Mouse (Mus musculus): ENCODE measurements around the gene Srd5a1. TPM values are rescaled to one million over a fixed set of nuclear protein-coding genes. Genes with fewer than 3 reads are reported as not detected.
A peak's percentile ranks its signal among the peaks of the same experiment; 100 is the strongest.
"Not testable (repeated sequence)": the region's sequence is repeated elsewhere in the genome, so short reads cannot be mapped to it uniquely, and the experiment has no call there.

Gene Srd5a1
- polyA plus RNA-seq, 1 experiment from 2014 or later = 6.8 TPM

- H3K9me3 ChIP-seq (replicated peaks; ENCODE audit: control insufficient read depth, low read length) = no peaks in the 10 kb centered on the region
- H3K4me3 ChIP-seq (ENCODE audit: low read length) = no peak overlapping the region
- no peak overlapping the region for H3K9ac ChIP-seq (ENCODE audit: low read length)
- H3K27ac ChIP-seq (ENCODE audit: low read length) = no peak overlapping the region
- WGBS = 82% methylated on average over 16 of the region's 16 CpGs
- no peaks in the 10 kb centered on the region for H3K27me3 ChIP-seq (ENCODE audit: control insufficient read depth, insufficient read depth, low read length)
- no peaks in the 10 kb centered on the region for H3K4me1 ChIP-seq (ENCODE audit: control insufficient read depth, insufficient read depth, low read length)
- no peak overlapping the region for H3K4me2 ChIP-seq (ENCODE audit: low read depth, low read length)
- H3K36me3 ChIP-seq (ENCODE audit: control insufficient read depth, insufficient read depth) = no peaks in the 10 kb centered on the region
- ATAC-seq (replicated peaks; ENCODE audit: extremely low read depth, insufficient read depth, low FRiP score) = no peak
Measured at GRCm38 (mm10) chr13:69577181-69577834, 33.9 kb downstream of the Srd5a1 start.

GRCm38 (mm10) chr13:69576676-69577075 is 34.6 kb downstream of the Srd5a1 start:
- Histone ChIP-seq H3K9me3 (replicated peaks; ENCODE audit: control insufficient read depth, low read length) (no peaks in the 10 kb centered on the region), H3K4me1 (ENCODE audit: control insufficient read depth, insufficient read depth, low read length) (no peaks in the 10 kb centered on the region), H3K27ac (ENCODE audit: low read length) (no peak overlapping the region), H3K36me3 (ENCODE audit: control insufficient read depth, insufficient read depth) (no peaks in the 10 kb centered on the region), H3K4me2 (ENCODE audit: low read depth, low read length) (no peak overlapping the region), H3K9ac (ENCODE audit: low read length) (no peak overlapping the region), H3K27me3 (ENCODE audit: control insufficient read depth, insufficient read depth, low read length) (no peaks in the 10 kb centered on the region), H3K4me3 (ENCODE audit: low read length) (no peak overlapping the region)
- no peak for ATAC-seq (replicated peaks; ENCODE audit: extremely low read depth, insufficient read depth, low FRiP score)
- 72% methylated on average over 11 of the region's 11 CpGs for WGBS

- H3K36me3 ChIP-seq (ENCODE audit: control insufficient read depth, insufficient read depth) = no peaks in the 10 kb centered on the region
- H3K4me3 ChIP-seq (ENCODE audit: low read length) = no peak overlapping the region
- H3K27ac ChIP-seq (ENCODE audit: low read length) = no peak overlapping the region
- H3K27me3 ChIP-seq (ENCODE audit: control insufficient read depth, insufficient read depth, low read length) = no peaks in the 10 kb centered on the region
- no peak overlapping the region for H3K9ac ChIP-seq (ENCODE audit: low read length)
- no peaks in the 10 kb centered on the region for H3K9me3 ChIP-seq (replicated peaks; ENCODE audit: control insufficient read depth, low read length)
- H3K4me1 ChIP-seq (ENCODE audit: control insufficient read depth, insufficient read depth, low read length) = no peaks in the 10 kb centered on the region
- no peak for ATAC-seq (replicated peaks; ENCODE audit: extremely low read depth, insufficient read depth, low FRiP score)
- no peak overlapping the region for H3K4me2 ChIP-seq (ENCODE audit: low read depth, low read length)
- whole genome bisulfite sequencing = 91% methylated on average over 3 of the region's 3 CpGs
Measured at GRCm38 (mm10) chr13:69572594-69572993, 38.6 kb downstream of the Srd5a1 start.

- Histone ChIP-seq H3K27me3 (ENCODE audit: control insufficient read depth, insufficient read depth, low read length) (no peaks in the 10 kb centered on the region), H3K36me3 (ENCODE audit: control insufficient read depth, insufficient read depth) (no peaks in the 10 kb centered on the region), H3K4me3 (ENCODE audit: low read length) (no peak overlapping the region), H3K4me1 (ENCODE audit: control insufficient read depth, insufficient read depth, low read length) (no peaks in the 10 kb centered on the region; the same call in 1 of the 2 replicates), H3K4me2 (ENCODE audit: low read depth, low read length) (no peak overlapping the region), H3K9ac (ENCODE audit: low read length) (no peak overlapping the region), H3K27ac (ENCODE audit: low read length) (no peak overlapping the region), H3K9me3 (replicated peaks; ENCODE audit: control insufficient read depth, low read length) (no peaks in the 10 kb centered on the region)
- ATAC-seq (replicated peaks; ENCODE audit: extremely low read depth, insufficient read depth, low FRiP score) = no peak
- WGBS = 77% methylated on average over 9 of the region's 9 CpGs
Measured at GRCm38 (mm10) chr13:69569201-69569600, 42.0 kb downstream of the Srd5a1 start.

- WGBS = 86% methylated on average over 4 of the region's 4 CpGs
- H3K36me3 ChIP-seq (ENCODE audit: control insufficient read depth, insufficient read depth); H3K9me3 ChIP-seq (replicated peaks; ENCODE audit: control insufficient read depth, low read length); ATAC-seq (replicated peaks; ENCODE audit: extremely low read depth, insufficient read depth, low FRiP score); H3K4me2 ChIP-seq (ENCODE audit: low read depth, low read length); H3K27me3 ChIP-seq (ENCODE audit: control insufficient read depth, insufficient read depth, low read length); H3K4me3 ChIP-seq (ENCODE audit: low read length); H3K27ac ChIP-seq (ENCODE audit: low read length); H3K9ac ChIP-seq (ENCODE audit: low read length): not testable (repeated sequence)
- peaks cover 13% of the 10 kb centered on the region for H3K4me1 ChIP-seq (ENCODE audit: control insufficient read depth, insufficient read depth, low read length)
Measured at GRCm38 (mm10) chr13:69565401-69565800, 45.8 kb downstream of the Srd5a1 start.

- Histone ChIP-seq H3K27me3 (ENCODE audit: control insufficient read depth, insufficient read depth, low read length) (no peaks in the 10 kb centered on the region), H3K9me3 (replicated peaks; ENCODE audit: control insufficient read depth, low read length) (no peaks in the 10 kb centered on the region), H3K4me2 (ENCODE audit: low read depth, low read length) (no peak overlapping the region), H3K36me3 (ENCODE audit: control insufficient read depth, insufficient read depth) (no peaks in the 10 kb centered on the region), H3K27ac (ENCODE audit: low read length) (no peak overlapping the region), H3K4me3 (ENCODE audit: low read length) (no peak overlapping the region), H3K9ac (ENCODE audit: low read length) (no peak overlapping the region), H3K4me1 (ENCODE audit: control insufficient read depth, insufficient read depth, low read length) (peaks cover 21% of the 10 kb centered on the region)
- ATAC-seq (replicated peaks; ENCODE audit: extremely low read depth, insufficient read depth, low FRiP score) = no peak
Measured at GRCm38 (mm10) chr13:69564573-69564972, 46.7 kb downstream of the Srd5a1 start.

- Histone ChIP-seq H3K36me3 (ENCODE audit: control insufficient read depth, insufficient read depth) (no peaks in the 10 kb centered on the region), H3K9ac (ENCODE audit: low read length) (no peak overlapping the region), H3K27me3 (ENCODE audit: control insufficient read depth, insufficient read depth, low read length) (no peaks in the 10 kb centered on the region), H3K4me1 (ENCODE audit: control insufficient read depth, insufficient read depth, low read length) (peaks cover 25% of the 10 kb centered on the region), H3K4me3 (ENCODE audit: low read length) (no peak overlapping the region), H3K4me2 (ENCODE audit: low read depth, low read length) (no peak overlapping the region), H3K9me3 (replicated peaks; ENCODE audit: control insufficient read depth, low read length) (no peaks in the 10 kb centered on the region), H3K27ac (ENCODE audit: low read length) (no peak overlapping the region)
- WGBS = 50% methylated on average over 3 of the region's 3 CpGs
- ATAC-seq (replicated peaks; ENCODE audit: extremely low read depth, insufficient read depth, low FRiP score) = no peak
Measured at GRCm38 (mm10) chr13:69563905-69564304, 47.3 kb downstream of the Srd5a1 start.

GRCm38 (mm10) chr13:69562654-69563574 is 48.3 kb downstream of the Srd5a1 start:
- no peak overlapping the region for H3K4me3 ChIP-seq (ENCODE audit: low read length)
- 29% methylated on average over 12 of the region's 12 CpGs for WGBS
- H3K36me3 ChIP-seq (ENCODE audit: control insufficient read depth, insufficient read depth) = no peaks in the 10 kb centered on the region
- H3K4me2 ChIP-seq (ENCODE audit: low read depth, low read length) = peak overlapping the region; percentile 13; the same call in 1 of the 2 replicates
- peak overlapping the region; percentile 40 for H3K27ac ChIP-seq (ENCODE audit: low read length)
- ATAC-seq (replicated peaks; ENCODE audit: extremely low read depth, insufficient read depth, low FRiP score) = peak; percentile 92
- peaks cover 25% of the 10 kb centered on the region for H3K4me1 ChIP-seq (ENCODE audit: control insufficient read depth, insufficient read depth, low read length)
- no peaks in the 10 kb centered on the region for H3K9me3 ChIP-seq (replicated peaks; ENCODE audit: control insufficient read depth, low read length)
- no peaks in the 10 kb centered on the region for H3K27me3 ChIP-seq (ENCODE audit: control insufficient read depth, insufficient read depth, low read length)
- H3K9ac ChIP-seq (ENCODE audit: low read length) = no peak overlapping the region

- Histone ChIP-seq H3K4me1 (ENCODE audit: control insufficient read depth, insufficient read depth, low read length) (peaks cover 25% of the 10 kb centered on the region), H3K27ac (ENCODE audit: low read length) (no peak overlapping the region), H3K4me3 (ENCODE audit: low read length) (no peak overlapping the region), H3K9me3 (replicated peaks; ENCODE audit: control insufficient read depth, low read length) (no peaks in the 10 kb centered on the region), H3K9ac (ENCODE audit: low read length) (no peak overlapping the region), H3K27me3 (ENCODE audit: control insufficient read depth, insufficient read depth, low read length) (peaks cover 2% of the 10 kb centered on the region; the same call in 1 of the 2 replicates), H3K4me2 (ENCODE audit: low read depth, low read length) (no peak overlapping the region), H3K36me3 (ENCODE audit: control insufficient read depth, insufficient read depth) (no peaks in the 10 kb centered on the region)
- WGBS = 78% methylated on average over 9 of the region's 9 CpGs
- no peak for ATAC-seq (replicated peaks; ENCODE audit: extremely low read depth, insufficient read depth, low FRiP score)
Measured at GRCm38 (mm10) chr13:69562004-69562403, 49.2 kb downstream of the Srd5a1 start.

All from heart, embryonic 16.5 days (tissue).